Mouse (Mus musculus) MEL (cell line): Measurements from ENCODE around the gene Psmd2. TPM values are rescaled to one million over a fixed set of nuclear protein-coding genes. Genes with fewer than 3 reads are reported as not detected.

Source experiments
- DNase-seq: peaks from one replicate; pipeline ENCODE4 v3.0.0; 2011; ENCODE audit warnings: low read depth, low spot score
- H3K27ac ChIP-seq: 2 replicates; pipeline ENCODE4 v1.5.1; 2012; ENCODE audit warnings: low read depth, mild to moderate bottlenecking, control low read depth, low read length, moderate library complexity; ENCODE audit not compliant: control insufficient read depth
- H3K27me3 ChIP-seq, 2 experiments: fragments of 150-350 bp in 1 of 2; sonication (generic) in 1 of 2; 2 replicates each; pipeline ENCODE4 v1.6.1; 2012; ENCODE audit warnings: low read length in 2 of 2, mild to moderate bottlenecking in 2 of 2, improper control_type of control experiment in 1 of 2, moderate library complexity in 1 of 2; ENCODE audit not compliant: insufficient read depth in 2 of 2, control insufficient read depth in 1 of 2
- H3K36me3 ChIP-seq, 2 experiments: 2 replicates each; pipeline ENCODE4 v1.6.1; 2012 to 2014; ENCODE audit warnings: low read length in 2 of 2, improper control_type of control experiment in 1 of 2, inconsistent platforms in 1 of 2, mild to moderate bottlenecking in 1 of 2; ENCODE audit not compliant: insufficient read depth in 2 of 2, control insufficient read depth in 1 of 2
- H3K4me1 ChIP-seq, 2 experiments: fragments of 150-350 bp in 1 of 2; sonication (generic) in 1 of 2; 2 replicates each; pipeline ENCODE4 v1.6.1; 2012; ENCODE audit warnings: low read length in 2 of 2, improper control_type of control experiment in 1 of 2, mild to moderate bottlenecking in 1 of 2; ENCODE audit not compliant: insufficient read depth in 2 of 2, control insufficient read depth in 1 of 2
- H3K4me3 ChIP-seq, 2 experiments: fragments of 150-350 bp in 1 of 2; sonication (generic) in 1 of 2; 2 replicates each; pipeline ENCODE4 v1.5.1; 2012; ENCODE audit warnings: low read depth in 2 of 2, low read length in 2 of 2, mild to moderate bottlenecking in 2 of 2, moderate library complexity in 2 of 2, control low read depth in 1 of 2, improper control_type of control experiment in 1 of 2; ENCODE audit not compliant: control insufficient read depth in 1 of 2, insufficient read depth in 1 of 2
- H3K79me2 ChIP-seq: 2 replicates; pipeline ENCODE4 v1.6.1; 2012; ENCODE audit warnings: mild to moderate bottlenecking, low read length, moderate library complexity; ENCODE audit not compliant: control insufficient read depth, poor library complexity, insufficient read depth
- H3K9ac ChIP-seq: 2 replicates; pipeline ENCODE4 v1.6.1; 2012; ENCODE audit warnings: low read depth, mild to moderate bottlenecking, control low read depth, low read length, moderate library complexity; ENCODE audit not compliant: control insufficient read depth, poor library complexity, severe bottlenecking
- H3K9me3 ChIP-seq: fragments of 150-350 bp; sonication (generic); replicated peaks from 2 replicates; pipeline ENCODE4 v1.6.1; 2012; ENCODE audit warnings: mild to moderate bottlenecking, low read length, improper control_type of control experiment, moderate library complexity; ENCODE audit not compliant: insufficient read depth
- E2F4 ChIP-seq: IDR thresholded peaks from 2 replicates; pipeline ENCODE4 v1.6.1; 2011; ENCODE audit warnings: low read depth, low read length, improper control_type of control experiment, borderline replicate concordance
- EP300 ChIP-seq, 2 experiments: IDR thresholded peaks; 2 replicates each; pipeline ENCODE4 v1.6.1; 2011; ENCODE audit warnings: improper control_type of control experiment in 2 of 2, low read length in 2 of 2, low read depth in 1 of 2, mild to moderate bottlenecking in 1 of 2
- ETS1 ChIP-seq: IDR thresholded peaks from 2 replicates; pipeline ENCODE4 v1.6.1; 2012; ENCODE audit warnings: low read depth, mild to moderate bottlenecking, inconsistent platforms, low read length, improper control_type of control experiment, moderate library complexity
- GABPA ChIP-seq: IDR thresholded peaks from 2 replicates; pipeline ENCODE4 v1.6.1; 2012; ENCODE audit warnings: low read depth, mild to moderate bottlenecking, inconsistent platforms, low read length, improper control_type of control experiment, moderate library complexity
- GATA1 ChIP-seq: IDR thresholded peaks from 2 replicates; pipeline ENCODE4 v1.6.1; 2011; ENCODE audit warnings: low read depth, low read length, improper control_type of control experiment
- HCFC1 ChIP-seq: IDR thresholded peaks from 2 replicates; pipeline ENCODE4 v1.6.1; 2012; ENCODE audit warnings: low read depth, mild to moderate bottlenecking, inconsistent platforms, low read length, improper control_type of control experiment, moderate library complexity
- KAT2A ChIP-seq: conservative IDR thresholded peaks from 2 replicates; pipeline ENCODE4 v1.6.1; 2012; ENCODE audit warnings: low read depth, low read length, improper control_type of control experiment, inconsistent platforms
- MAFK ChIP-seq: IDR thresholded peaks from 2 replicates; pipeline ENCODE4 v1.6.1; 2011; ENCODE audit warnings: low read depth, mild to moderate bottlenecking, low read length, improper control_type of control experiment, borderline replicate concordance
- MXI1 ChIP-seq: IDR thresholded peaks from 2 replicates; pipeline ENCODE4 v1.6.1; 2011; ENCODE audit warnings: mild to moderate bottlenecking, low read depth, low read length, improper control_type of control experiment
- MYC ChIP-seq: IDR thresholded peaks from 2 replicates; pipeline ENCODE4 v1.6.1; 2011; ENCODE audit warnings: low read depth, mild to moderate bottlenecking, low read length, improper control_type of control experiment, moderate library complexity
- NRF1 ChIP-seq: IDR thresholded peaks from 2 replicates; pipeline ENCODE4 v1.6.1; 2014; ENCODE audit warnings: low read depth, mild to moderate bottlenecking, inconsistent platforms, low read length, improper control_type of control experiment, moderate library complexity; ENCODE audit not compliant: poor library complexity, insufficient read depth, severe bottlenecking
- POLR2A ChIP-seq, 2 experiments: IDR thresholded peaks; 2 replicates each; pipeline ENCODE4 v1.6.1; 2011 to 2012; ENCODE audit warnings: low read length in 2 of 2, mild to moderate bottlenecking in 2 of 2, control low read depth in 1 of 2, improper control_type of control experiment in 1 of 2, low read depth in 1 of 2, moderate library complexity in 1 of 2; ENCODE audit not compliant: control insufficient read depth in 1 of 2, insufficient read depth in 1 of 2, poor library complexity in 1 of 2
- TAL1 ChIP-seq: IDR thresholded peaks from 2 replicates; pipeline ENCODE4 v1.6.1; 2012; ENCODE audit warnings: mild to moderate bottlenecking, inconsistent platforms, low read length, moderate library complexity, mixed read lengths
- TBP ChIP-seq: IDR thresholded peaks from 2 replicates; pipeline ENCODE4 v1.8.0; 2011; ENCODE audit warnings: low read depth, low read length, improper control_type of control experiment
- TCF12 ChIP-seq: IDR thresholded peaks from 2 replicates; pipeline ENCODE4 v1.6.1; 2014; ENCODE audit warnings: low read depth, mild to moderate bottlenecking, inconsistent platforms, low read length, improper control_type of control experiment, moderate library complexity
- USF2 ChIP-seq, 2 experiments: IDR thresholded peaks; 2 replicates each; pipeline ENCODE4 v1.6.1; 2011 to 2012; ENCODE audit warnings: improper control_type of control experiment in 2 of 2, low read length in 2 of 2, borderline replicate concordance in 1 of 2, inconsistent platforms in 1 of 2, low read depth in 1 of 2, mild to moderate bottlenecking in 1 of 2; ENCODE audit not compliant: insufficient read depth in 1 of 2
- ZC3H11A ChIP-seq: IDR thresholded peaks from 2 replicates; pipeline ENCODE4 v1.6.1; 2012; ENCODE audit warnings: low read depth, mild to moderate bottlenecking, inconsistent platforms, low read length, improper control_type of control experiment
- ZMIZ1 ChIP-seq: IDR thresholded peaks from 2 replicates; pipeline ENCODE4 v1.6.1; 2012; ENCODE audit warnings: low read depth, mild to moderate bottlenecking, inconsistent platforms, low read length, improper control_type of control experiment, moderate library complexity
- ZNF384 ChIP-seq: IDR thresholded peaks from 2 replicates; pipeline ENCODE4 v1.6.1; 2012; ENCODE audit warnings: low read depth, mild to moderate bottlenecking, inconsistent platforms, low read length, improper control_type of control experiment
- polyA plus RNA-seq, 2 experiments: library from polyadenylated mRNA; stranded (reverse) in 1 of 2; unstranded in 1 of 2; fragments of >175 nt in 1 of 2; fragments of >200 nt in 1 of 2; gene quantifications; 2 replicates each; pipeline versions ENCODE4 v1.2.1 to v1.2.4; 2012; ENCODE audit warnings: low replicate concordance in 2 of 2, low read depth in 1 of 2; ENCODE audit not compliant: insufficient read length in 2 of 2, insufficient read depth in 1 of 2, missing spikeins in 1 of 2
- total RNA-seq: library from RNA; depleted of rRNA; stranded (reverse); fragments of 300-350 nt; gene quantifications from 2 replicates; pipeline ENCODE4 v1.2.3, GENCODE M21; 2012

Gene Psmd2
- total and polyA plus RNA-seq, 3 experiments = 81.9 to 432 (median 262) TPM

GRCm38 (mm10) chr16:20705786-20706185, 54.3 kb downstream of the Psmd2 start:
- Histone ChIP-seq H3K27me3 (no peaks in the 10 kb centered on the region), H3K27ac (peak overlapping the region; percentile 62), H3K4me3 (no peak overlapping the region), H3K9ac (no peak overlapping the region), H3K9me3 (no peaks in the 10 kb centered on the region), H3K36me3 (peaks cover 0 to 34% of the 10 kb centered on the region in 2 experiments; a peak in 2 of 4 replicates)
- DNase-seq = peak; percentile 71
- TF ChIP-seq NRF1 (no peak), HCFC1 (no peak), GABPA (no peak), GATA1 (peak; percentile 20; the same call in 1 of the 2 replicates), KAT2A (no peak), TAL1 (no peak), ZC3H11A (no peak), USF2 (IDR thresholded peaks at IDR 0.05; ENCODE audit: borderline replicate concordance in 1 of 2, insufficient read depth in 1 of 2, low read depth in 1 of 2, low read length in 2 of 2) (no peak), TBP (peak; percentile 68), MXI1 (no peak), E2F4 (no peak), ZMIZ1 (no peak), POLR2A (IDR thresholded peaks at IDR 0.05; ENCODE audit: control insufficient read depth in 1 of 2, insufficient read depth in 1 of 2, low read depth in 1 of 2, low read length in 2 of 2, poor library complexity in 1 of 2) (no peak), EP300 (IDR thresholded peaks at IDR 0.05; ENCODE audit: low read depth in 1 of 2, low read length in 2 of 2) (0 out of 4 replicates have a peak, but pooled peaks of 1 of the 2 experiments have one; percentile 21), MAFK (no peak), MYC (no peak), TCF12 (no peak), ETS1 (peak; percentile 37; the same call in 1 of the 2 replicates)
- TF ChIP-seq, all 39 proteins: peak for 4
- H3K79me2 ChIP-seq = no peaks in the 10 kb centered on the region
- H3K4me1 ChIP-seq = peaks cover 15 to 33% of the 10 kb centered on the region in 2 experiments

- no peak overlapping the region for H3K4me3 ChIP-seq
- peaks cover 0 to 34% of the 10 kb centered on the region in 2 experiments; a peak in 2 of 4 replicates for H3K36me3 ChIP-seq
- H3K27ac ChIP-seq = peak overlapping the region; percentile 62
- H3K79me2 ChIP-seq = no peaks in the 10 kb centered on the region
- peaks cover 15 to 33% of the 10 kb centered on the region in 2 experiments for H3K4me1 ChIP-seq
- DNase-seq = no peak
- no peak for TF ChIP-seq POLR2A (IDR thresholded peaks at IDR 0.05; ENCODE audit: control insufficient read depth in 1 of 2, insufficient read depth in 1 of 2, low read depth in 1 of 2, low read length in 2 of 2, poor library complexity in 1 of 2)
- 0 out of 2 replicates have a peak, but pooled peaks have one; percentile 27 for TF ChIP-seq ZNF384
- peak; percentile 46 for TF ChIP-seq GATA1
- no peak for TF ChIP-seq E2F4
- TF ChIP-seq TCF12 = 0 out of 2 replicates have a peak, but pooled peaks have one; percentile 8
- TF ChIP-seq, all 39 proteins: peak for 3
- H3K9ac ChIP-seq = no peak overlapping the region
- H3K27me3 ChIP-seq = no peaks in the 10 kb centered on the region
- H3K9me3 ChIP-seq = no peaks in the 10 kb centered on the region
Measured at GRCm38 (mm10) chr16:20706407-20707055, 55.1 kb downstream of the Psmd2 start.
